Mouse (Mus musculus) C2C12 (cell line): ENCODE data around the gene Wdr24. TPM values are rescaled to one million over a fixed set of nuclear protein-coding genes. Genes with fewer than 3 reads are reported as not detected.

ENCODE experiments used
- H3K27me3 ChIP-seq: one replicate; pipeline ENCODE4 v1.6.1; 2011; ENCODE audit not compliant: control insufficient read depth, insufficient read depth, insufficient read length
- H3K36me3 ChIP-seq: one replicate; pipeline ENCODE4 v1.6.1; 2011; ENCODE audit not compliant: control insufficient read depth, insufficient read depth
- H3K4me3 ChIP-seq: one replicate; pipeline ENCODE4 v1.5.1; 2011; ENCODE audit warnings: mild to moderate bottlenecking, control low read depth; ENCODE audit not compliant: poor library complexity, insufficient read depth, severe bottlenecking
- H3K79me2 ChIP-seq: one replicate; pipeline ENCODE4 v1.6.1; 2011; ENCODE audit not compliant: control insufficient read depth, insufficient read depth
- H3K79me3 ChIP-seq: one replicate; pipeline ENCODE4 v1.6.1; 2011; ENCODE audit warnings: low read depth, control low read depth
- H3ac ChIP-seq: one replicate; pipeline ENCODE3; 2011; ENCODE audit warnings: low read depth; ENCODE audit not compliant: control insufficient read depth, insufficient read length
- CEBPB ChIP-seq: IDR thresholded peaks from one replicate; pipeline ENCODE4 v1.6.1; 2011; ENCODE audit warnings: low read depth, mild to moderate bottlenecking, control low read depth, moderate library complexity
- CTCF ChIP-seq: IDR thresholded peaks from one replicate; pipeline ENCODE4 v1.5.1; 2011; ENCODE audit not compliant: control insufficient read depth, insufficient read depth, insufficient read length
- FOSL1 ChIP-seq: IDR thresholded peaks from one replicate; pipeline ENCODE4 v1.8.0; 2011; ENCODE audit warnings: mild to moderate bottlenecking, low read length; ENCODE audit not compliant: poor library complexity, insufficient read depth, severe bottlenecking
- MAX ChIP-seq: IDR thresholded peaks from one replicate; pipeline ENCODE4 v1.6.1; 2011; ENCODE audit warnings: mild to moderate bottlenecking, control low read depth
- MYOD1 ChIP-seq: IDR thresholded peaks from one replicate; pipeline ENCODE4 v1.6.1; 2011; ENCODE audit warnings: low read depth; ENCODE audit not compliant: control insufficient read depth, insufficient read length
- MYOG ChIP-seq: IDR thresholded peaks from one replicate; pipeline ENCODE4 v1.6.1; 2011; ENCODE audit not compliant: control insufficient read depth, insufficient read length; ENCODE audit errors: extremely low read depth
- USF1 ChIP-seq: IDR thresholded peaks from one replicate; pipeline ENCODE4 v1.6.1; 2011; ENCODE audit warnings: low read depth, mild to moderate bottlenecking, control low read depth, moderate library complexity
- polyA plus RNA-seq: library from polyadenylated mRNA; unstranded; fragments of >200 nt; fragmentation: generic; extraction: Trizol; gene quantifications from one replicate; pipeline ENCODE4 v1.2.1, GENCODE M21; 2012; ENCODE audit warnings: missing spikeins

Gene Wdr24
- polyA plus RNA-seq, 1 experiment: 14.3 TPM

DNA sequence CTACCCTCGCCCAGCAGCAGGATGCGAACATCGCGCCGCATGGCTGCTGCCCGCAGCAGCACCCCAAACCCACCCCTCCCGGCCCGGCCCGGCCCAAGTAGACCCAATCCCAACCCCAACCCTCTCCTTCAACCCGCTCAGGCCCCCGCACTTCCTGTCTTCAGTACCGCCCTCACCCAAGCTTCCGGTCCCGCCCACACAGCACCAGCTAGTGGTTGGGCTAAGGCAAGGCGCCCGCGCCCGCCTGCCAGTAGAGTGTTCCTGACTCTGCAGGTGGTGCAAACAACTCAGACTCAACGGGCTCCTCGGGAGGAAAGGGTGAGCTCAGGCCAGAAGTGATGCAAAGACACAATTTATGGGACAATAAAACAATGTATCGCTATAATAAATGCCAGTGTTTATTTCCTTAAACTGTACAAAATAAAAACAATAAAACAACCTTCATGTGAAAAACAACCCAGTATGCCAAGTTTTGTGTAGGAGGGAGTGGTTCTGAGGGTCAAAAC lies 21.0 kb downstream of the Wdr24 start, which contains the start of gene Rhot2:
Gene Rhot2, minus strand, starts transcription at position 456 of the 506 bp plus-strand sequence.
- no peak for TF ChIP-seq USF1
- no peak for TF ChIP-seq FOSL1
- TF ChIP-seq MYOD1: no peak
- no peak for TF ChIP-seq CEBPB
- no peak for TF ChIP-seq CTCF
- TF ChIP-seq MYOG: no peak
- TF ChIP-seq MAX: no peak
- Histone ChIP-seq H3ac (peak within 1 kb of the TSS; percentile 99), H3K27me3 (no peaks in the 10 kb centered on the region), H3K79me3 (peaks cover 5% of the 10 kb centered on the region), H3K4me3 (peak within 1 kb of the TSS; percentile 72), H3K36me3 (peaks cover 26% of the 10 kb centered on the region), H3K79me2 (peaks cover 23% of the 10 kb centered on the region)

DNA sequence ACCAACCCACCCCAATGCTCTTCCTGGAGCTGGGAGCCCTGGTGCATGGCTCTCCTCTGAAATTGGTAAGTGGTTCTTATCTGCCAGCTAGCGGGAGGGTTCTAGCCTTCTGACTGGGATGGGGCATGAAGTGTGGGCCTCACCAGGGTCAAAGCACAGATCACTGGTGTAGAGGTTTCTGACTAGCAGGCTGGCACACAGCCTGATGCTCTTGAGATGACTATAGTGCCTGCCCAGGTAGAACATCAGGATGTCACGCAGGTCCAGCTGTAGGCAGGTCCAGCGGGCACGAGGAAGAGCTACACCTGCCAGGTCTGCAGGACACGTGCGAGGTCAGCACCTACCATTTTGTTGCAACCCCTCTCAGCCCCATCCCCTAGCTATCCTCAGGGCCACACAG lies 36.8 kb downstream of the Wdr24 start:
- no peaks in the 10 kb centered on the region for H3K79me2 ChIP-seq
- TF ChIP-seq FOSL1 (no peak), MYOD1 (no peak), CEBPB (no peak), MYOG (no peak)

DNA sequence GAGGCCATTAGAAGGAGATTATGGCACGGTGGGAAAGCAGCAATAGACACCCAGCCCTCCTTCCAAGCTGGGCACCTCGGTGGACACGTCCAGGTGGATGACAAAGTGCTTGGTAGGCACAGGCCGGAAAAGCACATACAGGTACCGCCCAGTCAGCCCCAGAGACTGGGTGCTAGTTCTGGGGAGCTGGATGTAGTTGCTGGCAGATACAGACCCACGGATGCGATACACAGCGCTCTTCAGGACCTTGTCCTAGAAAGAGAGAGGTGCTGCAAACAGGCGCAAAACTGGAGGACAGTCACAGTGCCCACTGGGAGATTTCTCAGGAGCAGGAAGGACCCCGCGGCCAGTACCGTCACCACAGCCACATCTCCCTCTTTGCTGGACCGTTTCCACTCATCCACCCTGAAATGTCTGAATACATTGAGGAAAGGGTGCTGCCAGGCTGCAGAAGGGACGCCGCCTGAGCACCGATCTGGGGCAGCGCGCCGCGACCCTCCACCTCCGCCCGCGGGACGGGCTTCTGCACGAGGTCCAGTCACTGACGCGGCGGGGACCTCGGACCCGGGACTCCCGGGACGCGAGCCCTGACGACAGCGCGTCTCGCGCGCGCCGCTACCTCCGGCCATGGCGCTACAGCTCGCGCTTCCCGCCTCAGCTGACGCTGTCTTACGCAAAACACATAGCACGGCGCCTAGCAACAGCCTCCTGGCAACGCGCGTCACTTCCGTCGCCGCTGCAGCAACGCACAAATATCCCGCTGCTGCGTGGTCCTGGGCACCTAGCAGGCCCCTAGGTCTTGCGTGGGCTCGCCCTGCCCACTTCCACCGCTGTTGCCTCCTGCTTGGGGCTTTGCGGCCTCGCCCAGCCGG lies 37.6 kb downstream of the Wdr24 start, which contains the start of gene Wdr90:
Gene Wdr90, minus strand, starts transcription at position 670 of the 872 bp plus-strand sequence.
- TF ChIP-seq CEBPB: peak; percentile 83
- no peak for TF ChIP-seq MYOG
- no peak for TF ChIP-seq FOSL1
- no peak for TF ChIP-seq CTCF
- TF ChIP-seq USF1: peak; percentile 28
- TF ChIP-seq MYOD1: no peak
- TF ChIP-seq MAX: peak; percentile 63

More for the DNA sequence above, 36.8 kb downstream of the Wdr24 start:
- no peaks in the 10 kb centered on the region for H3K79me3 ChIP-seq
- no peaks in the 10 kb centered on the region for H3K27me3 ChIP-seq
- H3K4me3 ChIP-seq: peak overlapping the region; percentile 43
- no peaks in the 10 kb centered on the region for H3K36me3 ChIP-seq
- no peak overlapping the region for H3ac ChIP-seq

DNA sequence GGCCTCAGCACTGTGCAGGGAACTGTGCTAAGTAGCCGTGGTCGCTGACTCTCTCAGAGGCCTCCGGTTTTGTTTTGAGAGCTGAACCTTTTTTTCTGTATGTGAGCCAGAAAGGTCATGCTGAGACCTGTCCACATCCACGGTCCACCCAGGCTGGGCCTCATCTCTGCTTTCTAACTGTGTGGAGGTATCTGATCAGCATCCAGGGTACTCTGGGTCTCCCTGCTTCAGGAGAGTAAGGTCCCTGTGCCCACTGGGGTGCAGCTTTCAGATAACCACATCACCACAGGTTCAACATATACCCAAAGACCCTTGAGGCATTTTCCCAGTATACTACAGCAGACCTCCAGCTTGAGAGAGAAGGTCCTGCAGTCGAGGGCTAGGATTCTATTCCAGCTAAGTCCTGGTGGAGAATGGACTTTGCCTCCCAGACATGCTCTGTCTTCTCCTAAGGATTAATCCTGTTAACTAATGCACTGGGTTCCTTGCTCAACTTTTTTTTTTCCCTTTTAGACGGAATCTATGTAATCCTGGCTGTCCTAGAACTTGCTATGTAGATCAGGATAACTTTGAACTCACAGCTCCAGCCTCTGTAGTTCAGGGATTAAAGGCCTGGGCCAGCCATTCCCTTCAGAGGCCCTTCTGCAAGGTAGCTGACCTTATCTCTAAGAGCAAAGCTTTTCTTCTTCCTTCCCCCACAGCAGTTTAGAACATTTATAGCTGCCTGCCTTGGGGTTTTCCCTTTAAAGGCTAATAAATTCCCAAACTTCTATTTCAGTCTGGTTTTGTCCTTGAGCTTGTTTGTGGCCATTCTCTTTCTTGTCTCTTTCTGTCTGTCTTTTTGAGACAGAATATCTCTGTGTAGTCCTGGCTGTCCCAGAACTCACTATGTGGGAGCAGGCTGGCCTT lies 38.5 kb downstream of the Wdr24 start:
- TF ChIP-seq USF1 (no peak), FOSL1 (no peak), MYOD1 (no peak), MAX (no peak), MYOG (no peak), CTCF (no peak), CEBPB (no peak)

More for the DNA sequence above, 37.6 kb downstream of the Wdr24 start, which contains the start of gene Wdr90:
- Histone ChIP-seq H3ac (peak within 1 kb of the TSS; percentile 81), H3K27me3 (no peaks in the 10 kb centered on the region), H3K79me2 (no peaks in the 10 kb centered on the region), H3K4me3 (peak within 1 kb of the TSS; percentile 43), H3K79me3 (no peaks in the 10 kb centered on the region), H3K36me3 (no peaks in the 10 kb centered on the region)

DNA sequence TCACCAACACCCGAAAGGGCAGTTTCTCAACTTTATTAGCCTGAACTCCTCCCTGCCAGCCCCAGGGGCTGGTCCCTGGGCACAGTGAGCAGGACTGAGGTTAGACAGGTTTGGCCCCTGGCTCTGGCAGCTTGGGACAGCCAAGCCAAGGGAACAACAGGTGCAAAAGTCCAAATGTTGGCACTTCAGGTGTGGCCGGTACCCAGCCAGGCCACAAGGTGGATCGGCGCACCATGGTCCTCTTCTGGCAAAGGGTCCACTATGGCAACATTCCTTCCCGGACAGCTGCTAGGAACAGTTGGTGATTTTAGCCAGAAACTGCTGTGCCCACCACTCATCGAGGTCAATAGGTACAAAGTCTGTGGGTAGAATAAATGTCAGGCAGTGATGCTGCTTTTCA lies 40.3 kb downstream of the Wdr24 start:
- Histone ChIP-seq H3K36me3 (no peaks in the 10 kb centered on the region), H3ac (no peak overlapping the region), H3K79me3 (no peaks in the 10 kb centered on the region), H3K79me2 (peaks cover 9% of the 10 kb centered on the region), H3K27me3 (no peaks in the 10 kb centered on the region), H3K4me3 (no peak overlapping the region)
- TF ChIP-seq USF1: no peak

More for the DNA sequence above, 38.5 kb downstream of the Wdr24 start:
- Histone ChIP-seq H3ac (peak overlapping the region; percentile 81), H3K4me3 (peak overlapping the region; percentile 43), H3K79me3 (no peaks in the 10 kb centered on the region), H3K27me3 (no peaks in the 10 kb centered on the region), H3K36me3 (no peaks in the 10 kb centered on the region), H3K79me2 (no peaks in the 10 kb centered on the region)
